Mouse (Mus musculus) kidney, adult 2 months (tissue): Measurements from ENCODE around the gene Gba. TPM values are rescaled to one million over a fixed set of nuclear protein-coding genes. Genes with fewer than 3 reads are reported as not detected.
A peak's percentile ranks its signal among the peaks of the same experiment; 100 is the strongest.

ENCODE experiments used
- DNase-seq: peaks from one replicate; pipeline ENCODE4 v3.0.0; 2021
- H3K27ac ChIP-seq: fragments of 200-500 bp; 2 replicates; pipeline ENCODE4 v1.5.1; 2012; ENCODE audit warnings: low read depth, low read length, control low read depth, inconsistent platforms; ENCODE audit not compliant: insufficient read depth
- H3K27me3 ChIP-seq: fragments of 200-500 bp; replicated peaks from 2 replicates; pipeline ENCODE4 v1.6.1; 2012; ENCODE audit warnings: mild to moderate bottlenecking, moderate library complexity, low read length, inconsistent platforms; ENCODE audit not compliant: control insufficient read depth, insufficient read depth
- H3K36me3 ChIP-seq: fragments of 200-500 bp; 2 replicates; pipeline ENCODE4 v1.6.1; 2012; ENCODE audit warnings: mild to moderate bottlenecking, moderate library complexity, low read length, inconsistent platforms; ENCODE audit not compliant: control insufficient read depth, insufficient read depth
- H3K4me1 ChIP-seq: fragments of 200-500 bp; 2 replicates; pipeline ENCODE4 v1.6.1; 2011; ENCODE audit warnings: low read length; ENCODE audit not compliant: control insufficient read depth, insufficient read depth
- H3K4me3 ChIP-seq: fragments of 200-500 bp; 2 replicates; pipeline ENCODE4 v1.5.1; 2011; ENCODE audit warnings: mild to moderate bottlenecking, low read depth, low read length, control low read depth; ENCODE audit not compliant: insufficient read depth
- CTCF ChIP-seq: fragments of 200-500 bp; conservative IDR thresholded peaks from 2 replicates; pipeline ENCODE4 v1.5.1; 2011; ENCODE audit warnings: low read depth, mild to moderate bottlenecking, control low read depth, low read length, moderate library complexity, mixed read lengths; ENCODE audit not compliant: insufficient read depth, insufficient read length
- POLR2A ChIP-seq: fragments of 200-500 bp; IDR thresholded peaks from one replicate; pipeline ENCODE4 v1.6.1; 2011; ENCODE audit warnings: low read depth, low read length, control low read depth
- WGBS: fragments of 180-500 bp; shearing (Covaris S2); methylation state at CpG from one replicate; pipeline ENCODE4 v1.1.7; 2018; 5-methylcytosine and 5-hydroxymethylcytosine counted together
- polyA plus RNA-seq: library from polyadenylated mRNA; depleted of rRNA; stranded (reverse); fragments of >200 nt; gene quantifications from 2 replicates; pipeline ENCODE4 v1.2.3, GENCODE M21; 2012

The Gba gene
- polyA plus RNA-seq, 1 experiment = 61.6 TPM

GRCm38 (mm10) chr3:89218271-89218670, 15.5 kb downstream of the Gba start:
- DNase-seq = no peak
- no peak for TF ChIP-seq POLR2A
- WGBS = 79% methylated on average over 1 of the region's 1 CpGs

GRCm38 (mm10) chr3:89219546-89219945, 16.8 kb downstream of the Gba start:
- 33% methylated on average over 8 of the region's 8 CpGs for WGBS
- no peak overlapping the region for H3K4me3 ChIP-seq
- H3K27me3 ChIP-seq = no peaks in the 10 kb centered on the region
- DNase-seq = no peak
- H3K27ac ChIP-seq = no peak overlapping the region
- no peaks in the 10 kb centered on the region for H3K4me1 ChIP-seq
- no peaks in the 10 kb centered on the region for H3K36me3 ChIP-seq
- TF ChIP-seq POLR2A (no peak), CTCF (no peak)

More at GRCm38 (mm10) chr3:89218271-89218670, 15.5 kb downstream of the Gba start:
- H3K4me1 ChIP-seq = no peaks in the 10 kb centered on the region; the same call in 1 of the 2 replicates
- H3K4me3 ChIP-seq = no peak overlapping the region
- no peak overlapping the region for H3K27ac ChIP-seq
- H3K27me3 ChIP-seq = no peaks in the 10 kb centered on the region
- no peaks in the 10 kb centered on the region for H3K36me3 ChIP-seq

DNA sequence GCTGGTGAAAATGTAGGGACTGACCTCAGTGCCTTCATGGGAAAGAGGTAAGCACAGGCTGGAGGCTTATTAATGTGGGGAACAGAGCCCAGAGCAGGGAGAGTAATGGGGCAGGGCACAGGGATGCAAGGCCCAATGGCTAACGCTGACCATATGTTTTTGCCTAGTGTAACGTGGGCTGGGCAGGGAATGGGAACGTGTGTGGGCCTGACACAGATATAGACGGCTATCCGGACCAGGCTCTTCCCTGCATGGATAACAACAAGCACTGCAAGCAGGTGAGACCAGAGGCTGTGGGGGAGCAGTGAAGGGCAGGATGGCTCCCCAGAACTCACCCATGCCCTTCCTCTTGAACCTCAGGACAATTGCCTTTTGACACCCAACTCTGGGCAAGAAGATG, 18.4 kb downstream of the Gba start:
- no peak for TF ChIP-seq CTCF
- TF ChIP-seq POLR2A = no peak
- Histone ChIP-seq H3K4me1 (no peaks in the 10 kb centered on the region), H3K36me3 (no peaks in the 10 kb centered on the region), H3K4me3 (no peak overlapping the region), H3K27ac (no peak overlapping the region), H3K27me3 (no peaks in the 10 kb centered on the region)
- WGBS = 92% methylated on average over 5 of the region's 5 CpGs
- DNase-seq = no peak

- H3K36me3 ChIP-seq = no peaks in the 10 kb centered on the region
- 85% methylated on average over 11 of the region's 11 CpGs for WGBS
- no peak overlapping the region for H3K27ac ChIP-seq
- no peak overlapping the region for H3K4me3 ChIP-seq
- H3K4me1 ChIP-seq = peaks cover 9% of the 10 kb centered on the region; the same call in 1 of the 2 replicates
- TF ChIP-seq CTCF (no peak), POLR2A (no peak)
- H3K27me3 ChIP-seq = no peaks in the 10 kb centered on the region
- DNase-seq = no peak
Measured at GRCm38 (mm10) chr3:89224796-89225195, 22.1 kb downstream of the Gba start.

DNA sequence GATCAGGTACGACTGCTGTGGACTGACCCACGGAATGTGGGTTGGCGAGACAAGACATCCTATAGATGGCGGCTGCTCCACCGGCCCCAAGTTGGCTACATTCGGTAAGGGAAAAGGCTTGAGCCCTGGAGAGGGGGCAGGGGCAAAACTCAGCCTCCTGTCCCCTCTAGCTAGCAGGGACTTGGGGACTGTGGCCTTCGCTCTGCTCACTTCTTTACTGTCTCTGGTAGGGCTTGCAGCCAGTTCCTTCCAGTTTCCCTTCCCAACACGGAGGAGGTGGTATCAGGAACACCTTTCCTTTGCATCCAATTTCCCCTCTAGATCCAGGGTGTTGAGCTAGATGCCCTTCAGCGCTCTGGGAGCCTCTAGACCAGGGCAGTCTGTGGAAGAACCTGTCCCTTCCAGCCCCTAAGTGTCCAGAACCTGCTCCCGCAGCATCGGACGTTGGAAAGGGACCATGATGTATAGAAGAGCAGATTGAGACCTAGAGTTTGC, 22.6 kb downstream of the Gba start:
- TF ChIP-seq CTCF (no peak), POLR2A (no peak)
- WGBS = 84% methylated on average over 12 of the region's 12 CpGs
- H3K4me3 ChIP-seq = no peak overlapping the region
- H3K27ac ChIP-seq = no peak overlapping the region
- peaks cover 9% of the 10 kb centered on the region; the same call in 1 of the 2 replicates for H3K4me1 ChIP-seq
- H3K27me3 ChIP-seq = no peaks in the 10 kb centered on the region
- no peaks in the 10 kb centered on the region for H3K36me3 ChIP-seq
- no peak for DNase-seq

DNA sequence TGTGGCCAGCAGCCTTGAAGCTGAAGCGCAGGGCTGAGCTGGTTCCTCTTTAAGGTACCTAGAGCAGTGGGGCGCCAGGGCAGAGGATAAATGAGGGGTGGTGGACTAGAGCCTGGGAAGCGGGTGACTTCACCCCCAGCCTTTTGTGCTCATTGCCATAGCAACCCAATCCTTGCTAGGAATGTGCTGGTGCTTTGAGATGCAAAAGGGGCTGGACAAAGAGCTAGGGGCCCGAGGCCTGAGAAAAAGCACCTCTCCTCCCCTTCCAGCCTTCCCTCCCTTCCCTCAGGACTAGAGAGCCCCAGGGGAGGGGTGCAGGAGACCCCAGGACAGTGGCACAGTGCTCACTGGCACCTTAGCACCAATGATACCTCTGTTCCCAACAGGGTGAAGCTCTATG, 23.2 kb downstream of the Gba start:
- Histone ChIP-seq H3K27ac (no peak overlapping the region), H3K27me3 (no peaks in the 10 kb centered on the region), H3K4me1 (peaks cover 9% of the 10 kb centered on the region; the same call in 1 of the 2 replicates), H3K36me3 (no peaks in the 10 kb centered on the region), H3K4me3 (no peak overlapping the region)
- 83% methylated on average over 4 of the region's 4 CpGs for WGBS
- no peak for DNase-seq
- no peak for TF ChIP-seq CTCF
- no peak for TF ChIP-seq POLR2A

DNA sequence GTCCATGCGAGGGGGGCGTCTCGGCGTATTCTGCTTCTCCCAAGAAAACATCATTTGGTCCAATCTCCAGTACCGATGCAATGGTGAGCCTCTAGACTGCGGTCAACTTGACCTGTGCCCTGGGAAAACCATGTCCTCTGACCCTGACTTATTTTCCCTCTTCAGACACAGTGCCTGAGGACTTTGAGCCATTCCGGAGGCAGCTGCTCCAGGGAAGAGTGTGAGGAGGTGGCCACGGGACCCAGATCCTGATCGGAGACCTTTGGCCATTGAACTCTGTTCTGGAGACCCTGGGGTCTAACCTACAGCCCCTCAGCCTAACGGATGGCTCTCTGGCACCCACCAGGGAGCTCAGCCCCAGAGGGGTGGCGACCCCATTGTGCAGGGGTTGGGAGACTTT, 23.6 kb downstream of the Gba start:
- 63% methylated on average over 11 of the region's 11 CpGs for WGBS
- no peak overlapping the region for H3K4me3 ChIP-seq
- H3K27ac ChIP-seq = no peak overlapping the region
- DNase-seq = peak; percentile 55
- H3K36me3 ChIP-seq = no peaks in the 10 kb centered on the region
- peaks cover 9% of the 10 kb centered on the region; the same call in 1 of the 2 replicates for H3K4me1 ChIP-seq
- no peaks in the 10 kb centered on the region for H3K27me3 ChIP-seq
- no peak for TF ChIP-seq POLR2A
- no peak for TF ChIP-seq CTCF

GRCm38 (mm10) chr3:89226900-89227299, 24.2 kb downstream of the Gba start, which contains the start of gene Mtx1:
Gene Mtx1, minus strand, starts transcription at chr3:89227088.
- Histone ChIP-seq H3K27ac (peak within 1 kb of the TSS; percentile 95), H3K4me1 (peaks cover 9% of the 10 kb centered on the region; the same call in 1 of the 2 replicates), H3K4me3 (peak within 1 kb of the TSS; percentile 42), H3K27me3 (no peaks in the 10 kb centered on the region), H3K36me3 (no peaks in the 10 kb centered on the region)
- TF ChIP-seq POLR2A (no peak), CTCF (no peak)
- DNase-seq = no peak
- 20% methylated on average over 21 of the region's 21 CpGs for WGBS
